Mouse (Mus musculus) MEL (cell line): ENCODE results near the gene Prokr2.

ENCODE experiments used
- CTCF ChIP-seq, 3 experiments: IDR thresholded peaks in 2 of 3; conservative IDR thresholded peaks in 1 of 3; 2 replicates each; pipeline ENCODE4 v1.5.1; 2011 to 2012; ENCODE audit warnings: low read length in 3 of 3, low read depth in 2 of 3, mild to moderate bottlenecking in 2 of 3, improper control_type of control experiment in 1 of 3, inconsistent platforms in 1 of 3, mixed read lengths in 1 of 3, moderate library complexity in 1 of 3; ENCODE audit not compliant: control insufficient read depth in 1 of 3, insufficient read depth in 1 of 3, poor library complexity in 1 of 3, severe bottlenecking in 1 of 3
- EP300 ChIP-seq, 2 experiments: IDR thresholded peaks; 2 replicates each; pipeline ENCODE4 v1.6.1; 2011; ENCODE audit warnings: improper control_type of control experiment in 2 of 2, low read length in 2 of 2, low read depth in 1 of 2, mild to moderate bottlenecking in 1 of 2
- GABPA ChIP-seq: IDR thresholded peaks from 2 replicates; pipeline ENCODE4 v1.6.1; 2012; ENCODE audit warnings: low read depth, mild to moderate bottlenecking, inconsistent platforms, low read length, improper control_type of control experiment, moderate library complexity
- POLR2A ChIP-seq, 2 experiments: IDR thresholded peaks; 2 replicates each; pipeline ENCODE4 v1.6.1; 2011 to 2012; ENCODE audit warnings: low read length in 2 of 2, mild to moderate bottlenecking in 2 of 2, control low read depth in 1 of 2, improper control_type of control experiment in 1 of 2, low read depth in 1 of 2, moderate library complexity in 1 of 2; ENCODE audit not compliant: control insufficient read depth in 1 of 2, insufficient read depth in 1 of 2, poor library complexity in 1 of 2
- POLR2AphosphoS2 ChIP-seq: IDR thresholded peaks from 2 replicates; pipeline ENCODE4 v1.6.1; 2011; ENCODE audit warnings: low read length, improper control_type of control experiment
- RAD21 ChIP-seq: IDR thresholded peaks from 2 replicates; pipeline ENCODE4 v1.6.1; 2011; ENCODE audit warnings: mild to moderate bottlenecking, low read depth, low read length, improper control_type of control experiment
- SIN3A ChIP-seq: IDR thresholded peaks from 2 replicates; pipeline ENCODE4 v1.6.1; 2012; ENCODE audit warnings: low read length, improper control_type of control experiment, inconsistent platforms
- SMC3 ChIP-seq: IDR thresholded peaks from 2 replicates; pipeline ENCODE4 v1.6.1; 2011; ENCODE audit warnings: low read depth, low read length, improper control_type of control experiment
- TAL1 ChIP-seq: IDR thresholded peaks from 2 replicates; pipeline ENCODE4 v1.6.1; 2012; ENCODE audit warnings: mild to moderate bottlenecking, inconsistent platforms, low read length, moderate library complexity, mixed read lengths
- TBP ChIP-seq: IDR thresholded peaks from 2 replicates; pipeline ENCODE4 v1.8.0; 2011; ENCODE audit warnings: low read depth, low read length, improper control_type of control experiment

- TF ChIP-seq POLR2A (IDR thresholded peaks at IDR 0.05; ENCODE audit: control insufficient read depth in 1 of 2, insufficient read depth in 1 of 2, low read depth in 1 of 2, low read length in 2 of 2, poor library complexity in 1 of 2) (no peak), SIN3A (no peak), CTCF (IDR thresholded peaks at IDR 0.05 in 2 of 3, conservative IDR thresholded peaks at IDR 0.05 in 1 of 3; ENCODE audit: control insufficient read depth in 1 of 3, insufficient read depth in 1 of 3, low read depth in 2 of 3, low read length in 3 of 3, poor library complexity in 1 of 3, severe bottlenecking in 1 of 3) (no peak), RAD21 (no peak), EP300 (IDR thresholded peaks at IDR 0.05; ENCODE audit: low read depth in 1 of 2, low read length in 2 of 2) (no peak), GABPA (no peak), SMC3 (no peak), TBP (no peak), POLR2AphosphoS2 (no peak), TAL1 (no peak)
Measured at GRCm38 (mm10) chr2:132378602-132379150, 6.6 kb downstream of the Prokr2 start.
